Mouse (Mus musculus) neural tube, embryonic 14.5 days (tissue): ENCODE data around the gene Tpra1. TPM values are rescaled to one million over a fixed set of nuclear protein-coding genes. Genes with fewer than 3 reads are reported as not detected.
A peak's percentile ranks its signal among the peaks of the same experiment; 100 is the strongest.

Source experiments
- ATAC-seq: fragments of 200-750 bp; cut with Nextera tagmentation; 2 replicates; pipeline ENCODE4 v1.8.0; 2017; ENCODE audit warnings: low read depth, mild to moderate bottlenecking, moderate TSS enrichment, moderate library complexity
- H3K27ac ChIP-seq: fragments of 300-500 bp; sonication (generic); 2 replicates; pipeline ENCODE4 v1.5.1; 2014; ENCODE audit warnings: low read depth, mild to moderate bottlenecking, control low read depth, low read length, moderate library complexity, mixed read lengths
- H3K27me3 ChIP-seq: fragments of 300-500 bp; sonication (generic); 2 replicates; pipeline ENCODE4 v1.6.1; 2014; ENCODE audit warnings: low read length; ENCODE audit not compliant: control insufficient read depth, insufficient read depth
- H3K36me3 ChIP-seq: fragments of 300-500 bp; sonication (generic); 2 replicates; pipeline ENCODE4 v1.6.1; 2014; ENCODE audit warnings: low read length, mixed read lengths; ENCODE audit not compliant: control insufficient read depth, insufficient read depth
- H3K4me1 ChIP-seq: fragments of 300-500 bp; sonication (generic); 2 replicates; pipeline ENCODE4 v1.6.1; 2014; ENCODE audit warnings: low read length; ENCODE audit not compliant: control insufficient read depth, insufficient read depth
- H3K4me2 ChIP-seq: fragments of 300-500 bp; sonication (generic); 2 replicates; pipeline ENCODE4 v1.6.1; 2014; ENCODE audit warnings: mild to moderate bottlenecking, low read depth, low read length, control low read depth
- H3K4me3 ChIP-seq: fragments of 300-500 bp; sonication (generic); 2 replicates; pipeline ENCODE4 v1.5.1; 2014; ENCODE audit warnings: low read depth, low read length, control low read depth, mixed read lengths
- H3K9ac ChIP-seq: fragments of 300-500 bp; sonication (generic); replicated peaks from 2 replicates; pipeline ENCODE4 v1.6.1; 2014; ENCODE audit warnings: low read depth, mild to moderate bottlenecking, control low read depth, low read length, mixed read lengths
- H3K9me3 ChIP-seq: fragments of 300-500 bp; sonication (generic); 2 replicates; pipeline ENCODE4 v1.6.1; 2016; ENCODE audit warnings: low read length; ENCODE audit not compliant: control insufficient read depth
- WGBS: fragments of 180-500 bp; shearing (Covaris S2); extraction: QIAGEN DNeasy Blood & Tissue Kit; methylation state at CpG from one replicate; pipeline ENCODE4 v1.1.7; 2014; 5-methylcytosine and 5-hydroxymethylcytosine counted together
- polyA plus RNA-seq: library from polyadenylated mRNA; unstranded; fragments of >200 nt; fragmentation: Nextera tagmentation; extraction: Ambion mirVana; gene quantifications from 2 replicates; pipeline ENCODE4 v1.2.1, GENCODE M21; 2014

Gene Tpra1
- polyA plus RNA-seq, 1 experiment from 2014 or later: 58.0 TPM

GRCm38 (mm10) chr6:88913440-88913839 is 11.4 kb downstream of the Tpra1 start:
- no peak overlapping the region for H3K9ac ChIP-seq
- H3K4me2 ChIP-seq: no peak overlapping the region
- no peaks in the 10 kb centered on the region for H3K9me3 ChIP-seq
- no peaks in the 10 kb centered on the region for H3K4me1 ChIP-seq
- no peak overlapping the region for H3K4me3 ChIP-seq
- 0 out of 2 replicates have a peak, but pooled peaks cover 5% of the 10 kb centered on the region for H3K36me3 ChIP-seq
- H3K27me3 ChIP-seq: no peaks in the 10 kb centered on the region
- no peak for ATAC-seq
- H3K27ac ChIP-seq: no peak overlapping the region

GRCm38 (mm10) chr6:88914799-88915198 is 12.7 kb downstream of the Tpra1 start:
- no peak overlapping the region for H3K9ac ChIP-seq
- H3K4me3 ChIP-seq: no peak overlapping the region
- H3K36me3 ChIP-seq: 0 out of 2 replicates have a peak, but pooled peaks cover 5% of the 10 kb centered on the region
- ATAC-seq: no peak
- H3K9me3 ChIP-seq: no peaks in the 10 kb centered on the region
- no peaks in the 10 kb centered on the region for H3K27me3 ChIP-seq
- no peak overlapping the region for H3K4me2 ChIP-seq
- no peak overlapping the region for H3K27ac ChIP-seq
- no peaks in the 10 kb centered on the region for H3K4me1 ChIP-seq
- WGBS: 77% methylated on average over 5 of the region's 5 CpGs

GRCm38 (mm10) chr6:88915510-88915909 is 13.5 kb downstream of the Tpra1 start:
- H3K27me3 ChIP-seq: no peaks in the 10 kb centered on the region
- no peak for ATAC-seq
- H3K4me3 ChIP-seq: no peak overlapping the region
- no peak overlapping the region for H3K27ac ChIP-seq
- WGBS: 79% methylated on average over 4 of the region's 4 CpGs
- 0 out of 2 replicates have a peak, but pooled peaks cover 5% of the 10 kb centered on the region for H3K36me3 ChIP-seq
- no peak overlapping the region for H3K4me2 ChIP-seq
- H3K4me1 ChIP-seq: no peaks in the 10 kb centered on the region
- H3K9ac ChIP-seq: no peak overlapping the region
- H3K9me3 ChIP-seq: no peaks in the 10 kb centered on the region

GRCm38 (mm10) chr6:88916153-88916552 is 14.1 kb downstream of the Tpra1 start:
- no peak for ATAC-seq
- H3K27ac ChIP-seq: no peak overlapping the region

GRCm38 (mm10) chr6:88918802-88919201 is 16.8 kb downstream of the Tpra1 start:
- no peak overlapping the region for H3K9ac ChIP-seq
- H3K36me3 ChIP-seq: no peaks in the 10 kb centered on the region
- H3K9me3 ChIP-seq: no peaks in the 10 kb centered on the region
- H3K27me3 ChIP-seq: no peaks in the 10 kb centered on the region
- H3K27ac ChIP-seq: no peak overlapping the region
- no peak overlapping the region for H3K4me3 ChIP-seq
- H3K4me2 ChIP-seq: no peak overlapping the region
- no peak for ATAC-seq
- no peaks in the 10 kb centered on the region; the same call in 1 of the 2 replicates for H3K4me1 ChIP-seq
- 85% methylated on average over 8 of the region's 8 CpGs for WGBS

More at GRCm38 (mm10) chr6:88916153-88916552, 14.1 kb downstream of the Tpra1 start:
- Histone ChIP-seq H3K4me1 (no peaks in the 10 kb centered on the region), H3K27me3 (no peaks in the 10 kb centered on the region), H3K36me3 (0 out of 2 replicates have a peak, but pooled peaks cover 5% of the 10 kb centered on the region), H3K4me3 (no peak overlapping the region), H3K9ac (no peak overlapping the region), H3K4me2 (no peak overlapping the region), H3K9me3 (no peaks in the 10 kb centered on the region)
- 52% methylated on average over 1 of the region's 1 CpGs for WGBS

GRCm38 (mm10) chr6:88924502-88925275 is 22.6 kb downstream of the Tpra1 start:
- H3K4me2 ChIP-seq: no peak overlapping the region
- no peaks in the 10 kb centered on the region for H3K9me3 ChIP-seq
- no peak overlapping the region for H3K9ac ChIP-seq
- peak overlapping the region; percentile 84 for H3K27ac ChIP-seq
- WGBS: 4% methylated on average over 5 of the region's 5 CpGs
- no peak overlapping the region for H3K4me3 ChIP-seq
- no peaks in the 10 kb centered on the region for H3K36me3 ChIP-seq
- ATAC-seq: 0 out of 2 replicates have a peak, but pooled peaks have one; percentile 41
- H3K4me1 ChIP-seq: peaks cover 19% of the 10 kb centered on the region
- no peaks in the 10 kb centered on the region for H3K27me3 ChIP-seq

GRCm38 (mm10) chr6:88925640-88926205 is 23.7 kb downstream of the Tpra1 start:
- peak; percentile 52 for ATAC-seq
- H3K4me2 ChIP-seq: peak overlapping the region; percentile 12; the same call in 1 of the 2 replicates
- no peak overlapping the region for H3K4me3 ChIP-seq
- no peaks in the 10 kb centered on the region for H3K36me3 ChIP-seq
- H3K9ac ChIP-seq: 0 out of 2 replicates have a peak overlapping the region, but pooled peaks have one; percentile 16
- peaks cover 27% of the 10 kb centered on the region for H3K4me1 ChIP-seq
- 10% methylated on average over 4 of the region's 4 CpGs for WGBS
- H3K9me3 ChIP-seq: no peaks in the 10 kb centered on the region
- peak overlapping the region; percentile 84 for H3K27ac ChIP-seq
- no peaks in the 10 kb centered on the region for H3K27me3 ChIP-seq

- no peak for ATAC-seq
- Histone ChIP-seq H3K9me3 (no peaks in the 10 kb centered on the region), H3K4me2 (no peak overlapping the region), H3K27ac (no peak overlapping the region), H3K4me3 (no peak overlapping the region), H3K27me3 (no peaks in the 10 kb centered on the region), H3K36me3 (no peaks in the 10 kb centered on the region), H3K9ac (no peak overlapping the region; the same call in 1 of the 2 replicates), H3K4me1 (peaks cover 27% of the 10 kb centered on the region)
- WGBS: 28% methylated on average over 3 of the region's 3 CpGs
Measured at GRCm38 (mm10) chr6:88926870-88927269, 24.8 kb downstream of the Tpra1 start.

- Histone ChIP-seq H3K27ac (no peak overlapping the region), H3K4me2 (no peak overlapping the region), H3K4me1 (peaks cover 27% of the 10 kb centered on the region), H3K36me3 (no peaks in the 10 kb centered on the region), H3K9me3 (no peaks in the 10 kb centered on the region), H3K9ac (no peak overlapping the region), H3K4me3 (no peak overlapping the region), H3K27me3 (no peaks in the 10 kb centered on the region)
- 3% methylated on average over 2 of the region's 2 CpGs for WGBS
- ATAC-seq: peak; percentile 36; the same call in 1 of the 2 replicates
Measured at GRCm38 (mm10) chr6:88927595-88927994, 25.5 kb downstream of the Tpra1 start.
